Mouse (Mus musculus) G1E (cell line): ENCODE results near the gene Arcn1.

Experiments used
- CTCF ChIP-seq: IDR thresholded peaks from 2 replicates; pipeline ENCODE4 v1.5.1; 2012; ENCODE audit warnings: low read depth, low read length, inconsistent platforms, mixed read lengths
- POLR2AphosphoS5 ChIP-seq: IDR thresholded peaks from 2 replicates; pipeline ENCODE4 v1.6.1; 2012; ENCODE audit warnings: low read depth, low read length, inconsistent platforms; ENCODE audit not compliant: insufficient replicate concordance
- TAL1 ChIP-seq: conservative IDR thresholded peaks from 2 replicates; pipeline ENCODE4 v1.6.1; 2012; ENCODE audit warnings: low read depth, low read length, inconsistent platforms, mixed read lengths

DNA sequence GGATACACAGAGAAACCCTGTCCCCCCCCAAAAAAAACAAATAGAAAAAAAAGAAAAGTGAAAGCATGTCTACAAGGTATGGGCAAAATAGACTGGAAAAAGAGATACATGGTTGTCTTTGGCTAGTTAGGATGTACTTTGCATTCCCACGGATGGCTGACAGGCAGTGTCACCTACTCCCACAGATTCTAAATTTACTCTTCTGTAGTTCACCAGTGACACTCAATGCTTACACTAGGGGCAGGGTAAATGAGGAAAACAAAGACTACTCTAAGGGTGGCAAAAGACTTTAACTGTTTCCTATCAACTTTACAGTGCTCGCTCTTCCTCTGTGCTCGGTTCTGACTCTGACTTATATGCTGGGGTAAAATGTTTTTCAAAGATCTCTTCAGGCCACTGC is 21.0 kb downstream of the Arcn1 start:
- no peak for TF ChIP-seq CTCF
- TF ChIP-seq POLR2AphosphoS5, result no peak
- TF ChIP-seq TAL1, result no peak
